Mouse (Mus musculus) megakaryocyte progenitor cell, adult 5-6 weeks (primary cell): Measurements from ENCODE around the gene Vars. TPM values are rescaled to one million over a fixed set of nuclear protein-coding genes. Genes with fewer than 3 reads are reported as not detected.
"Not testable (repeated sequence)": the region's sequence is repeated elsewhere in the genome, so short reads cannot be mapped to it uniquely, and the experiment has no call there.

ENCODE experiments used
- ATAC-seq: replicated peaks from 2 replicates; pipeline ENCODE4 v1.8.0; 2016; ENCODE audit warnings: mild to moderate bottlenecking, moderate TSS enrichment, inconsistent platforms; ENCODE audit not compliant: poor library complexity
- total RNA-seq, 2 experiments: library from RNA; stranded (forward) in 1 of 2; stranded (reverse) in 1 of 2; fragments of 157-497, 149-512 nt in 1 of 2; fragments of 200-1000 nt in 1 of 2; gene quantifications; 2 replicates each; pipeline versions ENCODE4 v1.2.3 to v1.2.4; 2015 to 2017

Vars gene
- total RNA-seq, 2 experiments from 2014 or later = 60.5 to 239 TPM

DNA sequence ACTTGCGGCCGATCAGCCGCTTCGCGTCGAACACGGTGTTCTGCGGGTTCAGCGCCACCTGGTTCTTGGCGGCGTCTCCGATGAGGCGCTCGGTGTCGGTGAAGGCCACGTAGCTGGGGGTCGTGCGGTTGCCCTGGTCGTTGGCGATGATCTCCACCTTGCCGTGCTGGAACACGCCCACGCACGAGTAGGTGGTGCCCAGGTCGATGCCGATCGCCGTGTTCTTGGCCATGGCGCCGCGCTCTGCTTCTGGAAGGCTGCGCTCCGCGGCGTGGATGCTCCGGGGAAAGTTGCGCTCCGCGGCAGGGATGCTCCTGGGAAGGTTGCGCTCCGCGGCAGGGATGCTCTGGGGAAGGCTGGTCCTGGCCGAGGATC, 29.1 kb upstream of the Vars start:
- ATAC-seq = peak; percentile 42

DNA sequence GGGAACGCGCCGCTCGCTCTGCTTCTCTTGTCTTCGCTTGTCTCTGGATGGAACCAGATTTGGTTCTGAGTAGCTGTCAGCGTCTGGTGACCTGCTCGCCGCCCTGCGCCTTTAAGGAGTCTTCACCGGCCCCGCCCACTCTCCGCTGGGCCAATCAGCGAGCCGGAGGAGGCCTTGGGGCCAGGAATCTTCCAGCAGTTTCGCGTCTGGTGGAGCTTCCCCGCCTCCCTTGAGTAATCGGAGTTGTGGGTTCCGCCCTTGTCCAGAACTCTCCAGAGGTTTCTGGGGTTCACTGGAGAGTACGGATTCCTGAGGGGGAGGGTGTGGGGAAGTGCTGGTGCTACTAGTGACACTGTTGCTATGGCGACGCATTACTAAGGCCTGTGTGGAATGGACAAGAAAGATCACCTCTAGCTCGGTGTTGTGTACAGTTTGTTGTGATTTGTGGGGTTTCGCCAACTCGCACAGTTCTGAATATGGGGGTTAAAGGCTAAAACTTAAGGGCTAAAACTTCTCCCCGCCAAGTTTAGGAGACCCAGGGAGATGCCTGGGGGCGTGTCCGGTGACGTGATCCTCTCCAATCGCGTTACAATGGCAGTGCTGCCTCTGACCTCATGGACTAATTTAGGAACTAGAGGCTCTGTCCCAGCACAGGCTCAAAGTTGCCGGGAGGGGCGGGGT, 28.6 kb upstream of the Vars start, which contains the start of the genes Hspa1a and Hspa1l:
Gene Hspa1a (minus strand): TSS at position 88 of the 681 bp plus-strand sequence.
Gene Hspa1l (plus strand): TSS at position 635 of the 681 bp plus-strand sequence.
- peak; percentile 93 for ATAC-seq

DNA sequence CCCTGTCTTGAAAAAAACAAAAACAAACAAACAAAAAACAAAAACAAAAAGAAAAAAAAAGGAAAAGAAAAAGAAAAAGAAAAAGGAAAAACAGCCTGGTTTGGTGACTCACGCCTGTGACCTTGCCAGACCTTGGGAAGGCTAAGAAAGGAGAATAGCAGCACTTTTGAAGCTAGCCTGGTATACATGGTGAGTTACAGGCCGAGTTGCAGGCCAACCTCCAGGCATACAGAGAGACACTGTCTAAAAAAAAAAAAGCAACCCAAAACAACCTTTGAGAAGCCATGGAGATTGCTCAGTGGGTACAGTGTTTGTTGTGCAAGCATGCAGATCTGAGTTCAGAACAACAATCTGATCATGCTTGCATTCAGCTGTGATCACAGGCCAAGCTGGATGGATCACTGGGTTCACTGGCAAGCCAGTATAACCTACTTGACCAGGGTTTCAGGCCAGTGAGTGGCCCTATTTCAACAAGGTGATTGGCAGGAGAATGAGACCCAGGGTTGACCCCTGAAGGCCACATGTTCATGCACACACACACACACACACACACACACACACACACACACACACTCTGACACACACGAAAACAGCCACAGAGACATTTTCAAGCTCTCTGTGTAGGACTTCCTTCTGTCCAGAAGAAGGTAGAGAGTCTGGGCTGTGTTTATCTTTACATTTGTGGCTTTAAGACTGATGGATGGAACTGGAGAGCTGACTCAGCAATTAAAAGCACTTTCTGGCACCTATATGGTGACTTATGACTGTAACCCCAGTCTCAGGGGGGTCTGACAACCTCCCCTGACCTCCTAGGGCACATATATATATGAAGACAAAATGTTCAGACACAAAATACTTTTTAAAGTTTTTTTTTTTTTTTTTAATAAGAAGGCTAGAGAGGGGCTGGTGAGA, 24.9 kb upstream of the Vars start:
- no peak for ATAC-seq

DNA sequence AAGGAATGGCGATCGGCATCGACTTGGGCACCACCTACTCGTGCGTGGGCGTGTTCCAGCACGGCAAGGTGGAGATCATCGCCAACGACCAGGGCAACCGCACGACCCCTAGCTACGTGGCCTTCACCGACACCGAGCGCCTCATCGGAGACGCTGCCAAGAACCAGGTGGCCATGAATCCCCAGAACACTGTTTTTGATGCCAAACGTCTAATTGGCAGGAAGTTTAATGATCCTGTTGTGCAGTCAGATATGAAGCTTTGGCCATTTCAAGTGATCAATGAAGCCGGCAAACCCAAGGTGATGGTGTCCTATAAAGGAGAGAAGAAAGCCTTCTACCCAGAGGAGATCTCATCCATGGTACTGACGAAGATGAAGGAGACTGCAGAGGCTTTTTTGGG, 23.8 kb upstream of the Vars start:
- no peak for ATAC-seq

DNA sequence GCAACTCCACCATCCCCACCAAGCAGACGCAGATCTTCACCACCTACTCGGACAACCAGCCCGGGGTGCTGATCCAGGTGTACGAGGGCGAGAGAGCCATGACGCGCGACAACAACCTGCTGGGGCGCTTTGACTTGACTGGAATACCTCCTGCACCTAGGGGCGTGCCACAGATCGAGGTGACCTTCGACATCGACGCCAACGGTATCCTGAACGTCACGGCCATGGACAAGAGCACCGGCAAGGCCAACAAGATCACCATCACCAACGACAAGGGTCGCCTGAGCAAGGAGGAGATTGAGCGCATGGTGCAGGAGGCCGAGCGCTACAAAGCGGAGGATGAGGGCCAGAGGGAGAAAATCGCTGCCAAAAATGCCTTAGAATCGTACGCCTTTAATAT, 22.5 kb upstream of the Vars start:
- no peak for ATAC-seq

DNA sequence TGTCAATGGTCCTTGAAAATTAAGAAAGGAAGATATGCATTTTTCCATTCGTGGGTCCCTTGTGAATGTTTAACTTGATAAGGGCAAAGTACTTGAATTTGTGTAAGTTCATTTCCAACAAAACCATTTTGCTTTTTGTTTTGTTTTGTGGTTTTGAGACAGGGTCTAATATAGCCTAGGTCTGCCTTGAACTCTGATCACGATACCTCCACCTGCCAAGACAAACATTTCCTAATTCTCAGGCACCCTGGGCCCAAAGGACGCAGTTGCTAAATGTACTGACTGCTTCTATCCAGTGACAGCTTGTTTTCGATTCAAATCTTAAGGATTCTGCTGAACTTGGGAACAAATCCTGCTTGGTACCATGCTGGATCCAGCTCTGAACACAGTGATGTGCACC, 21.2 kb upstream of the Vars start:
- no peak for ATAC-seq

DNA sequence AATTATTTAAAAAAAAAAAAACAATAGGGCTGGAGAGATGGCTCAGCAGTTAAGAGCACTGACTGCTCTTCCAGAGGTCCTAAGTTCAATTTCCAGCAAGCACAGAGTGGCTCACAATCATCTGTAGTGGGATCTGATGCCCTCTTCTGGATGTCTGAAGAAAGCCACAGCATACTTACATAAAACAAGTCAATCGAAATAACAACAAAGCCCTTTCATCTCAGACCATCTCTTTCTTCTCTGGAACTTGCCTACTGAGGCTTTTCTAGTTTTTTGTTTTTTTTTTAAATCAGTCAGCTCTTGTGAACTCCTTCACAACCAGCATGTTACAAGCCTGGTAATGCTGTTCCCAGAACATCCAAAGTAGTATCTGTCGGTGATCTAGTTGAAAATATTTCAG, 20.1 kb upstream of the Vars start:
- ATAC-seq = peak; percentile 32; the same call in 1 of the 2 replicates

DNA sequence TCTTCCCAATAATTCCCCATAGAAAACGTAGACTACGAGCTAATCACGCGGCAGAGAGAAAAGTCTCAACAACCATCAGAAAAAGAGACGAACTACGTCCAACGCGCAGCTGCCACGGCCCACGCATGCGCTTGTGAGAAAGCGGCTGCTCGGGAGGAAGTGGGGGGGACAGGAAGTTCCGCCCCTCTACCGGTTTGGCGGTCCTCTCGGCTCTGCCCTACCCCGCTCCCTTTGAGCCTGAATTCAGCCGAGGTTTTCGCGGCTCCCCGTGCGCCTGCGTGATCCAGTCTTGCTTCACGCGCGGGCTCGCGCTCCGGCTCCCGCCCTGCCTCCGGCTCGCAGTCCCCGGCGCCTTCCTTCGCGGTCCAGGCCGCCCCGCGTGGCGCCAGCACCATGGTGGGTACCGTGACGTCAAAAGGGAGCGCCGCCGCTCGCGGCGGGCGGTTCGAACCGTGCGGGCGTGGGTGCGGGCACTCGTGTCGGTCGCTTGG, 19.1 kb upstream of the Vars start, which contains the start of gene Lsm2:
Gene Lsm2 (plus strand): TSS at position 173 of the 491 bp plus-strand sequence.
- peak; percentile 77 for ATAC-seq

DNA sequence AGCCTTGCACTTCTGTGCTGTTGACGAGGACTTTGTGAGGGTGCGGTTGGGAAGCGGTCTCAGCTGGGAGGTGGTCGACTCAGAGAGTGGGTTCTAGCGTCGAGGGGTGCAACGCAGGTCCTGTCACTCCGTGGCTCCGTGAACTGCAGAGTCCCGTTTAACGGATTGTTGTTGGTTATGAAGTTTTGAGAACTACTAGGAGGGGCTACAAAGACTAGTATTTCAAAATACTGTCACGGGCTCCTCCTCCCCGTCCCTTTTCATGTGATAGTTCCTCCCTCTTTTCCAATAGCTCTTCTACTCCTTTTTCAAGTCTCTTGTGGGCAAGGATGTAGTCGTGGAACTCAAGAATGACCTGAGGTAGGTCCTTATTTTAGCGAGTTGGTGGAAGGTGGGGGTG, 18.5 kb upstream of the Vars start:
- ATAC-seq = peak; percentile 48

DNA sequence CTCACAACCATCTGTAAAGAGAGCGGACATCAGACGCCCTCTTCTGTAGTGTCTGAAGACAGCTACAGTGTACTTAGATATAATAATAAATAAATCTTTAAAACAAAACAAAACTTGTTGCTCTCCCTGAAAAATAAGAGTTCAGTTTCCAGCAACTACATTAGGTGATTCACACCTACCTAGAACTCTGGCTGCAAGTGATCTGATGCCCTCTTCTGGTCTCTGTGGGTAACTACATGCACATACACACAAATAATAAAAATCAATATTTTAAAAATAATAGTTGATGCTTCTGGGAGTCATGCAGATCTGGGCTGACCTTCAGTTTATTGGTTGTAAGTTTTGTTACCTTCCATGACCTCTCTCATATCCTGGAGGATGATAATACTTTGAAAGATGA, 16.6 kb upstream of the Vars start:
- ATAC-seq = peak; percentile 47

DNA sequence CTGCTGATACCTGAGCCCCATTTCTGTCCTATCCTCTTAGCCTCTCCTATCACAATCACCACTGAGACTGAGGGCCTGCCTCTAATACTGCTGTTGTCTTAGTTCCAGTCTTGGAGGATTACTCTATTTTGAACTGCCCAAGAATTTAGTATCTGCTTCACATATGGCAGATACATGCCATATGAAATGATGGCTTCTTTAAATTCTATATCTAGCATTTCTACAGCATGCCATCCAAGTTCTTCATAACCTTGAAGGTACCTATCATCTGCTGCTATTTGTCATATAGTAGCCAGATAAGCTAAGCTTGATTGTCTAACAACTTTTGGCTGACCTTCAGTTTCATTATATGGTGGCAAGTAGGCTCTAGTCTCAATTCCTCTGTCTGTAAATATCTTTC, 6.0 kb upstream of the Vars start:
- ATAC-seq = no peak

DNA sequence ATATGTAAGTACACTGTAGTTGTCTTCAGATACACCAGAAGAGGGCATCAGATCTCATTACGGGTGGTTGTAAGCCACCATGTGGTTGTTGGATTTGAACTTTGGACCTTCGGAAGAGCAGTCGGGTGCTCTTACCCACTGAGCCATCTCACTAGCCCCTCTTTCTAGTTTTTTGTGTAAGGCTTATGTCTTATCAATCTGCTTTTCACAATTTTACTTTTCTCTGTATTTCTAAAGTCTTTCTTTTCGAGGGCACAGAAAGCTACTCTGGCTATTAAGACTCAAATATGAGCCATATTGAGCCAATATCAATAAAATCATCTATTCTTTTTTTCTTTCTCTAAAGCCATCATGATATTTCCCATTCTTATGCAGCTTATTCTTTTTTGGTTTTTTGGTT, 5.6 kb upstream of the Vars start:
- not testable (repeated sequence) for ATAC-seq

DNA sequence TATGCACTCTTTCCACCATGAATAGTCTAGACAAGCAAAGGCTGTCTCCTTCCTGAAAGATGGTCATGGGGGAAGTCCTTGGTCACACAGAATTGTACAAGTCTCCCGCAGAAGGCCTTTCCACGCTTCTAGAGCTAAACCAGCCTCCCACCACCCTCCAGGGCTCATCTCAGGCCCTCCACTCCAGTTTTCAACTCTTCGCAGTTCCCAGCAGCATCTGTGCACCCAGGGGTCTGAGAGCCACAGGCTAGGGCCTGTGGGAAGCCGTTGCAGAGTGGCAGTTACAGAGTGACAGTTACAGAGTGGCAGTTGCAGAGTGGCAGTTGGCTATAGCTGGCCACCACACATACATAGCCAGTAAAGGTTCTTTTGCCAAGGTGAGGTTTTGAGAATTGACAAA, 4.9 kb upstream of the Vars start:
- ATAC-seq = not testable (repeated sequence)

DNA sequence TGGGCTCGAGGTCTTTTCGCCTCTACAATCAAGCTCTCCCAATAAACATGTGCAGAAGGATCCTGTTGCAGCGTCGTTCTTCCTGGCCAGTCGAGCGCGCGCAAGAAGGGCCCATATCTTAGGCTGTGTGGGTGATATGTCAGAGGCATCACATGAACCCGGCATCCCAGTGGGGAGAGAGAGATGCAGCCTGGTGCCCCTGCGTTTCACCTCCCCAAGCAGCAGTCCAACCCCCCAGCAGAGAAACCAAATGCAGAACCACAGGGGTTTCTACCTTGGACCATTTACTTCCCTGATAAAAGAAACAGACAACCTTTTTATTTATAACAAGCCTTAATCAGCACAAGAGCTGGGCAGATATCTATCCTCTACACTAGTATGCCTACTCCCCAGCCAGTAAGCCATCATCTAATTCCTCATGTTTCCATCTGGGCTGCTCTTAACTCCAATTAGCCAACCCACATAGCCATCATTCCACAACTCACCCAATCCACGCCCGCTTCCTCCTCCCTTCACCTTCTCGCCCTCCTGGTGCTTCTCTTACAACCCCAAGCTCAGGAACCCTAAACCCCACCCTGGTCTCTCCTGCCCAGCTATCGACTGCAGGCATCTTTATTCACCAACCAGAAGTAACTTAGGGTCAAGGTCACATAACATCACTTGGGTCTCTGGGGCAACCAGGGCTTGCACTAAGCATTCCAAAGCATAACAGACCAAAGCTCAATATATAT, 4.2 kb upstream of the Vars start:
- no peak for ATAC-seq

DNA sequence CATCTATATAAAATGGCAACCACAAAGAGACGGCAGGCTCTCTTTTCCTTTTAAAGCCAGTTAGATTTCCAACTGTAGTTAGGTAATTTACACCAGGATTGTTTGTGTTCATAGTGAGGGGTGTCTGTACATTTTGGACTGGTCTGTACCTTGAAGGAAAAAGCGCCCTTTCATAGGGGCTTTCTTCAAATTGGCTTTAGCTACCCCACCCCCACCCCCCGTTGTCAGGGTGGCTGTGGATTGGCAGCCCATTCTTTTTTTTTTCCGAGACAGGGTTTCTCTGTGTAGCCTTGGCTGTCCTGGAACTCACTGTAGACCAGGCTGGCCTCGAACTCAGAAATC, 3.7 kb upstream of the Vars start:
- ATAC-seq = no peak

DNA sequence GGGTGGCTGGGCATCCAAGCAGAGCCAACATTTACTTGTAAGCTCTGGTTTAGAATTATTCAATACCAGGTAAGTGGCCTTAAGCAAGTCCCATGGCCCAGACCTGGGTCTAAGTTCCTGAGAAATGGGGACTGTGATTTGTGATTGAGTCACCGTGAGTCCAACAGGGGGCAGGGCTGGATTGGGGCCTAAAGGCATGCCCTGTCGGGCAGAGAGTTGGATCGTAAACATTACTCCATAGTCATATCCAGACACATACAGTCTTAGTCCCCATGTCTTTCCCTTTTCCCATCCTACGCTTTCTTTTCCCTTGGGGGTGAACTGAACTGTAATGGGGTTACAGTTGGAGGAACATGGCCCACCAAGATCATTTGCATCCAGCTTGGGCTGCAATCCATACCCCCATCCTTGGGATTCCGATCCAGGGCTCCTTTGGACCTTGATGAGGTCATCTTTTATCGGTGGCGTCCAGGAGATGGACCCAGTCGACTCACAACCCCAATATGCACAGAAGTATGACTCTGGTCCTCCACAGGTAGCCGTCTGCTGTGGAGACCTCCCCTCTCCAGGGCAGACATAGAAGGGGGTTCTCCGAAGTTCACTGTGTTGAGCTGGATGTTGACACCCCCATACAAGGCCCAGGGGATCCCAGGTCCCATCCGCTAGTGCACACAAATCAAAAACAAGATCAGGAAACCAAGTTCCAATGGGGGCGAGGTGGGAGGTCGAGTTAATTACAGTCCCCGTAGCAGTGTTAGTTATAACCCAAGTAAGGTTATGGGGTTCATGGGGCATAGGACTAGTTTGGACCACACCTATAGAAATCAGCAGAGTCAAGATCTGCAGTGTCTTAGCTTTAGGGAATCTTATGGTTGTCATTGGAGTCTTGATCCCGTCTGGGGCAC, 2.0 kb upstream of the Vars start:
- no peak for ATAC-seq

DNA sequence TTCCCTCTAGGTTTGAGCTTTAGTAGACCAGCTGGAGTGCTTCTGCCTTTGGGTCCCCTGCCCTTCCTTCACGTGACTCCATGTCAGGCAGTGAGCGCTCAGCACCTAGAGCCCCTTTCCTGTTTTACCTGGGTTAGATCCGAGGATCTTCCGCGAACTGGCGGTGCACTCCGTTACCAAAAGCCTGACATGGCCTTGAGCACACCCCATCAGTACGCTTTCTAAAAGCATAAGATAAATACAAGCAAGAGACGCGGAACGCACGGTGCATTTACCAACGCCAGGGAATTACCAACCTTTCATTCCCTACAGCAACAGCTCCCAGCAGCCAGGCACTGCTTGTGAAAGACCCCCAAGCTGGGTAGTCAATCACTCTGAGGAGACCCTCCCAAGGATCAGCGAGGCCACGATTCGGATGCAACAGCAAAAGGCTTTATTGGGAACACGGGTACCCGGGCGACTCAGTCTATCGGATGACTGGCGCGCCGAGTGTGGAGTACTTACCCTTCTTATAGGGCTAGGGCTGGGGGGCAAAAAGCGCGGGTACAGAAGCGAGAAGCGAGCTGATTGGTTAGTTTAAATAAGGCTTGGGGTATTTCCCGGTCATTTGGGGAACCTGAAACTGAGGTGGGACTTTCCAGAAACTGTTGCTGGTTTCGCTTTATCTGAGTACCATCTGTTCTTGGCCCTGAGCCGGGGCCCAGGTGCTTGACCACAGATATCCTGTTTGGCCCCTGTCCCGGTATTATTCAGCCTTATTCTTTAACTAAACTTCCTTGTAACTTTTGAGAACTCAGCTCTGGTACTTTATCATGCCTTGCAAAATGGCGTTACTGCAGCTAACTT, 693 bp upstream of the Vars start:
- peak; percentile 16; the same call in 1 of the 2 replicates for ATAC-seq

DNA sequence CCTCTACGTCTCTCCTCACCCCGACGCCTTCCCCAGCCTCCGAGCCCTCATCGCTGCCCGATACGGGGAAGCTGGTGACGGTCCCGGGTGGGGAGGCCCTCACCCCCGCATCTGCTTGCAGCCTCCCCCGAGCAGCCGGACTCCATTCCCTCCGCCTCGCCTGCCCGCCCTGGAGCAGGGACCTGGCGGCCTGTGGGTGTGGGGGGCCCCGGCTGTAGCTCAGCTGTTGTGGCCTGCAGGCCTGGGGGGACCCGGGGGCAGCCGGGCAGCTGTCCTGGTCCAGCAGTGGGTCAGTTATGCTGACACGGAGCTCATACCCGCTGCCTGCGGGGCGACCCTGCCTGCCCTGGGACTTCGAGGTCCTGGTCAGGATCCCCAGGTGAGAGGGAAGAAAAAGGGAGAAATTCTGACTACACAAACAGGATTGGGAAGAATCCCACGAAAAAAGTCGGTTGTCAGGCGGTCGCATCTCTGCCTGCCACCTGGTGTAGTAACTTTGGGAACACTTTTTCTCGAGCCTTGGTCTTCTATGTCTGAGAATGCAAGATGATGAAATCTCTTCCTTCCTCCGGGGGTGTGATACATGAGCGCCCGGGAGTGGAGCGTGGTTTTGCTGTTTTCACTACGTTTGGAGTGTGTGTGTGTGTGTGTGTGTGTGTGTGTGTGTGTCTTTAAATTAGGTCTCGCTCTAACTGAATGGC, 815 bp downstream of the Vars start:
- peak; percentile 37; the same call in 1 of the 2 replicates for ATAC-seq
